Mouse (Mus musculus): ENCODE data around the gene Fam81b. TPM values are rescaled to one million over a fixed set of nuclear protein-coding genes. Genes with fewer than 3 reads are reported as not detected.
"Not testable (repeated sequence)": the region's sequence is repeated elsewhere in the genome, so short reads cannot be mapped to it uniquely, and the experiment has no call there.

Gene Fam81b
- polyA plus RNA-seq (2015; fragmentation: Nextera tagmentation; extraction: Ambion mirVana): 0.58 and 3.1 TPM in 2 replicates

DNA sequence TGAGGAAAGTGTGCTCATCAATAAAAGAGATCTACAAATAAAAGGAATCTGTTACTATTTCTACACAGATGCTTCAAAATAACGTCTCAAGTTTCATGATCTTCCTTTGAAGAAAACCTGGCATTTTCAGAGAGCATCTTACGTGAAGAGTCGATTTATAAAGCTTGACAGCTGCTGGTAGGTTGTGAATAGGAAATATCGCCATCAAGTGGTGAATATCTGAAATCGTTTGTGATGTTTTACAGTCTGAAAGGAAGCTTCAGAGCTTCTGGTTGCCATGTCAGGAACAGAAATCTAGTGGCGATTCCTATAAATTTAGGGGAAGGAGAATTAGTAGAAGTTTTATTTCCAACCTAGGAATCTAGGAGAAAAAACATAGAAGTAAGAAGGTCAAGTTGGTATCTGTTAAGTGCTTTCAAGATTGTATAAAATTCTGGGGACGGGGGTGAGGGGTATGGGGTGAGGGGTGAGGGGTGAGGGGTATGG lies at the start of gene Fam81b:
Gene Fam81b, minus strand, starts transcription at position 436 of the 486 bp plus-strand sequence.
- no peak for ATAC-seq (ENCODE audit: low FRiP score)
- Histone ChIP-seq H3K9me3 (no peaks in the 10 kb centered on the region), H3K4me2 (no peak within 1 kb of the TSS), H3K27ac (no peak within 1 kb of the TSS), H3K4me1 (replicated peaks) (no peaks in the 10 kb centered on the region), H3K36me3 (no peaks in the 10 kb centered on the region), H3K27me3 (no peaks in the 10 kb centered on the region), H3K4me3 (no peak within 1 kb of the TSS), H3K9ac (no peak within 1 kb of the TSS)
- WGBS: 45% methylated on average over 7 of the region's 7 CpGs

DNA sequence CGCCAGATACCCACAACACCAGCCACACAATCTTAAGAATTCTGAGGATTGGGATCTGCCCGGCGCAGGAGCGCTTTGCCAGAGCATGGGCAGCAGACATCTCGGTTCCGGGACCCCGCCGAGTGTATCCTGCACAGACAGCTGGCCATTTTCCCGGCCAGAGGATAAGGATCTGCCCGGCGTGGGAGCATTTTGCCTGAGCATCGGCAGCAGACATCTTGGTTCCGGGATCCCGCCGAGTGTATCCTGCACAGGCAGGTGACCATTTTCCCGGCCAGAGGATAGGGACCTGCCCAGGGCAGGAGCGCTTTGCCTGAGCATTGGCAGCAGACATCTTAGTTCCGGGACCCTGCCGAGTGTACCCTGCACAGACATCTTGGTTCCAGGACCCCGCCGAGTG lies 41.1 kb upstream of the Fam81b start:
- not testable (repeated sequence) for ATAC-seq (ENCODE audit: low FRiP score); H3K27ac ChIP-seq; H3K4me2 ChIP-seq; H3K9me3 ChIP-seq; H3K4me3 ChIP-seq; H3K27me3 ChIP-seq; H3K36me3 ChIP-seq; H3K4me1 ChIP-seq (replicated peaks); H3K9ac ChIP-seq
- 83% methylated on average over 21 of the region's 21 CpGs for WGBS

- Histone ChIP-seq H3K9ac (no peak overlapping the region), H3K36me3 (no peaks in the 10 kb centered on the region), H3K4me3 (no peak overlapping the region), H3K4me1 (replicated peaks) (no peaks in the 10 kb centered on the region), H3K27ac (no peak overlapping the region), H3K9me3 (no peaks in the 10 kb centered on the region), H3K27me3 (no peaks in the 10 kb centered on the region), H3K4me2 (no peak overlapping the region)
- WGBS: 69% methylated on average over 3 of the region's 3 CpGs
- no peak for ATAC-seq (ENCODE audit: low FRiP score)
Measured at GRCm38 (mm10) chr13:76318635-76319034, 13.8 kb upstream of the Fam81b start.

GRCm38 (mm10) chr13:76311580-76311979 lies 6.7 kb upstream of the Fam81b start:
- Histone ChIP-seq H3K9ac (no peak overlapping the region), H3K4me2 (no peak overlapping the region), H3K4me1 (replicated peaks) (no peaks in the 10 kb centered on the region), H3K4me3 (no peak overlapping the region), H3K27me3 (no peaks in the 10 kb centered on the region), H3K9me3 (no peaks in the 10 kb centered on the region), H3K36me3 (no peaks in the 10 kb centered on the region), H3K27ac (no peak overlapping the region)
- no peak for ATAC-seq (ENCODE audit: low FRiP score)
- 92% methylated on average over 7 of the region's 7 CpGs for WGBS

GRCm38 (mm10) chr13:76308811-76309210 lies 3.9 kb upstream of the Fam81b start:
- no peak overlapping the region for H3K4me3 ChIP-seq
- WGBS: 32% methylated on average over 1 of the region's 1 CpGs
- H3K27ac ChIP-seq: no peak overlapping the region
- no peaks in the 10 kb centered on the region for H3K27me3 ChIP-seq
- no peak overlapping the region for H3K4me2 ChIP-seq
- no peak for ATAC-seq (ENCODE audit: low FRiP score)
- H3K36me3 ChIP-seq: no peaks in the 10 kb centered on the region
- H3K9ac ChIP-seq: no peak overlapping the region
- H3K9me3 ChIP-seq: no peaks in the 10 kb centered on the region
- H3K4me1 ChIP-seq (replicated peaks): no peaks in the 10 kb centered on the region

GRCm38 (mm10) chr13:76305655-76306365 lies 938 bp upstream of the Fam81b start:
- H3K9ac ChIP-seq: no peak overlapping the region
- WGBS: 66% methylated on average over 2 of the region's 2 CpGs
- no peaks in the 10 kb centered on the region for H3K9me3 ChIP-seq
- H3K4me1 ChIP-seq (replicated peaks): no peaks in the 10 kb centered on the region
- no peak overlapping the region for H3K4me2 ChIP-seq
- no peak overlapping the region for H3K27ac ChIP-seq
- no peak overlapping the region for H3K4me3 ChIP-seq
- no peak for ATAC-seq (ENCODE audit: low FRiP score)
- H3K27me3 ChIP-seq: no peaks in the 10 kb centered on the region
- H3K36me3 ChIP-seq: no peaks in the 10 kb centered on the region

GRCm38 (mm10) chr13:76305241-76305640 lies 369 bp upstream of the Fam81b start:
- whole genome bisulfite sequencing: 96% methylated on average over 3 of the region's 3 CpGs
- ATAC-seq (ENCODE audit: low FRiP score): no peak

GRCm38 (mm10) chr13:76304201-76304600 lies 671 bp downstream of the Fam81b start:
- Histone ChIP-seq H3K27ac (no peak overlapping the region), H3K36me3 (no peaks in the 10 kb centered on the region), H3K4me3 (no peak overlapping the region), H3K4me2 (no peak overlapping the region), H3K9me3 (no peaks in the 10 kb centered on the region), H3K9ac (no peak overlapping the region), H3K27me3 (no peaks in the 10 kb centered on the region), H3K4me1 (replicated peaks) (no peaks in the 10 kb centered on the region)
- no peak for ATAC-seq (ENCODE audit: low FRiP score)
- WGBS: 86% methylated on average over 1 of the region's 1 CpGs

More at GRCm38 (mm10) chr13:76305241-76305640, 369 bp upstream of the Fam81b start:
- no peaks in the 10 kb centered on the region for H3K36me3 ChIP-seq
- H3K4me1 ChIP-seq (replicated peaks): no peaks in the 10 kb centered on the region
- no peaks in the 10 kb centered on the region for H3K9me3 ChIP-seq
- H3K27me3 ChIP-seq: no peaks in the 10 kb centered on the region
- no peak overlapping the region for H3K4me2 ChIP-seq
- no peak overlapping the region for H3K4me3 ChIP-seq
- H3K9ac ChIP-seq: no peak overlapping the region
- H3K27ac ChIP-seq: no peak overlapping the region

- no peak for ATAC-seq (ENCODE audit: low FRiP score)
- Histone ChIP-seq H3K9ac (no peak overlapping the region), H3K4me2 (no peak overlapping the region), H3K36me3 (no peaks in the 10 kb centered on the region), H3K27ac (no peak overlapping the region), H3K4me1 (replicated peaks) (no peaks in the 10 kb centered on the region), H3K4me3 (no peak overlapping the region), H3K9me3 (no peaks in the 10 kb centered on the region), H3K27me3 (no peaks in the 10 kb centered on the region)
- WGBS: 89% methylated on average over 1 of the region's 1 CpGs
Measured at GRCm38 (mm10) chr13:76303160-76303559, 1.7 kb downstream of the Fam81b start.

GRCm38 (mm10) chr13:76302056-76302455 lies 2.8 kb downstream of the Fam81b start:
- ATAC-seq (ENCODE audit: low FRiP score): no peak
- no peak overlapping the region for H3K27ac ChIP-seq
- no peak overlapping the region for H3K9ac ChIP-seq
- H3K9me3 ChIP-seq: no peaks in the 10 kb centered on the region
- no peaks in the 10 kb centered on the region for H3K4me1 ChIP-seq (replicated peaks)
- 90% methylated on average over 2 of the region's 2 CpGs for WGBS
- no peak overlapping the region for H3K4me2 ChIP-seq
- no peaks in the 10 kb centered on the region for H3K27me3 ChIP-seq
- no peak overlapping the region for H3K4me3 ChIP-seq
- no peaks in the 10 kb centered on the region for H3K36me3 ChIP-seq

- WGBS: 69% methylated on average over 4 of the region's 4 CpGs
- Histone ChIP-seq H3K9ac (no peak overlapping the region), H3K9me3 (no peaks in the 10 kb centered on the region), H3K36me3 (no peaks in the 10 kb centered on the region), H3K4me3 (no peak overlapping the region), H3K4me1 (replicated peaks) (no peaks in the 10 kb centered on the region), H3K4me2 (no peak overlapping the region), H3K27ac (no peak overlapping the region), H3K27me3 (no peaks in the 10 kb centered on the region)
- no peak for ATAC-seq (ENCODE audit: low FRiP score)
Measured at GRCm38 (mm10) chr13:76292050-76292449, 12.8 kb downstream of the Fam81b start.

GRCm38 (mm10) chr13:76284597-76284996 lies 20.3 kb downstream of the Fam81b start:
- H3K36me3 ChIP-seq: no peaks in the 10 kb centered on the region
- no peak overlapping the region for H3K4me2 ChIP-seq
- H3K9ac ChIP-seq: no peak overlapping the region
- H3K4me3 ChIP-seq: no peak overlapping the region
- H3K4me1 ChIP-seq (replicated peaks): no peaks in the 10 kb centered on the region
- 92% methylated on average over 3 of the region's 3 CpGs for WGBS
- ATAC-seq (ENCODE audit: low FRiP score): no peak
- H3K27me3 ChIP-seq: no peaks in the 10 kb centered on the region
- H3K27ac ChIP-seq: no peak overlapping the region
- no peaks in the 10 kb centered on the region for H3K9me3 ChIP-seq

- Histone ChIP-seq H3K9ac (no peak overlapping the region), H3K27ac (no peak overlapping the region), H3K36me3 (no peaks in the 10 kb centered on the region), H3K4me2 (no peak overlapping the region), H3K4me1 (replicated peaks) (no peaks in the 10 kb centered on the region), H3K4me3 (no peak overlapping the region), H3K9me3 (no peaks in the 10 kb centered on the region), H3K27me3 (no peaks in the 10 kb centered on the region)
- WGBS: 79% methylated on average over 5 of the region's 5 CpGs
- no peak for ATAC-seq (ENCODE audit: low FRiP score)
Measured at GRCm38 (mm10) chr13:76264361-76265026, 40.4 kb downstream of the Fam81b start.

Measured in hindbrain, embryonic 13.5 days (tissue).